Mouse (Mus musculus): ENCODE results near the gene Olfr130.

Gene Olfr130

DNA sequence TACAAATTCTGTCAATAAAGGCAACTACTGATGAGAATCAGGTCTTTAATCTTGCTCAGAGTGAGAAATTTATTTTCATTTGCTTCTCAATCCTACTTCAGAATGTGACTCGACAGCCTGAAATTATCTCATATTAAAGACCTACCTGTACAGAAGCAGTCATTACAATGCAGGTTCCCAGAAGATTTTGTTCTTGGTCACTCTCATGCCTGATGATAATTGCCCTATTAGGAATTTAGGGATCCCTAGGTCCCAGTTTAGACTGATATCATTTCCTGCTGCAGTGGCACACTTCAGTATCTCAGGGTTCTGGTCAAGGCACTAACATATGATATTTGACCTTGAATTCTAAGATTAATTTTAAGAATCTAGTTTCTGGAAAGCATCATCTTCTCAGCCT lies at the start of gene Olfr130:
Olfr130 (plus strand) TSS at position 301 of the 400 bp plus-strand sequence.
- DNase-seq = no peak

DNA sequence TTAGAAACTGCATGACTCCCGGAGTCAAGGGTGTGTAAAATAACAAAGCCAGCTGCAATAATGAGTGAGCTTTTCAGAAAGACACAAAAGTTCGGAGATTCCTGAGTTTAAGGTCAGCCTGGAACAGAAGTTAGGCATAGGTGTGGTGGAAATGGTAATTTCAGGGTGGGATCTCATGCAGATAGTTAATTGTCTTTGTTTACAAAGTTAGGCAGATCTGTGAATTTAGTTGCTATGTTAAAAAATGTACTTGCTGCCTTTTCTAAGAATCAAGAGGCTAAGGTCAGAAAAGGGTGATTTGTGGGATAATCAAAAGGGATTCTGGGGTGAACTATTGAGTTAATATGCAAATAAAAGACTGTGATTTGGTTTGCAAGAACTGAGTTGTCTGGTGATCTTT lies 47.4 kb upstream of the Olfr130 start:
- no peak for DNase-seq

DNA sequence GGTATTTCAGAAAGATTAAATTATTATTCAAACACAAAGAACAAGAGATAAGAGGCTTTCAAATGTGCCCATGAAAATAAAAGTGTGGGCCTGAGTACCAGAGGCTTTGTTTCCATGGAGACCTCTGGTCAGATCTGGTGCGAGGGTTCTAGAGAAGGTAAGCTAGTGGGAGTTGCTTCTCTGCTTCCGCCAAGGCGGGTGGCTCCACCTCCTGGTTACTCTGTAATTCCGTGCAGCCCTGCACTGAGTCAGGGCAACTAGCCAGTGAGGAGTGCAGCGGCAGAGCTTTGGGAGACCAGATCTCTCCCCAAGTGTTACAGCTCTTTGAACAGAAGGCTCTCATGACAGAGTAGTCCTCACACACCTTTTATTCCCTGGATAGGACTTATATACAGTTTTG lies 37.4 kb upstream of the Olfr130 start:
- no peak for DNase-seq

DNA sequence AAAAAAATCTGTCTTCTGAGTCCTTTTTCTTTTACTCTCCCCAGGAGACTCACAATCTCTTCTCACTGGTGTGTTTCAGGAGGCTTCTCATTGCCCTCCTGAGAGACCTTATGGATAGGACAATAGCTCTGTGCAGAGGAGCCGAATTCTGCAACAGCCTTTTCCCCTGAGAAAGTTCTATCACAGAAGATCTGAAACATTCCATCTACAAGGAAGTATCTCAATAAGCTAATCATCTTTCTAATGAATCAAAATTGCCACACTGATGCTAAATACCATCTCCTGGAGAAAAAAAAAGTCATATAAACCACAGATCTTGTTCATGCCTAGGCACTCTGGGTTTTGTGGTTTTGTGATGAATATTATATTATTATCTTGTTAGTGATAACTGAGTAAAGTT lies 3.7 kb upstream of the Olfr130 start, which contains the start of gene Olfr129:
Olfr129 (minus strand) TSS at position 101 of the 400 bp plus-strand sequence.
- no peak for DNase-seq

DNA sequence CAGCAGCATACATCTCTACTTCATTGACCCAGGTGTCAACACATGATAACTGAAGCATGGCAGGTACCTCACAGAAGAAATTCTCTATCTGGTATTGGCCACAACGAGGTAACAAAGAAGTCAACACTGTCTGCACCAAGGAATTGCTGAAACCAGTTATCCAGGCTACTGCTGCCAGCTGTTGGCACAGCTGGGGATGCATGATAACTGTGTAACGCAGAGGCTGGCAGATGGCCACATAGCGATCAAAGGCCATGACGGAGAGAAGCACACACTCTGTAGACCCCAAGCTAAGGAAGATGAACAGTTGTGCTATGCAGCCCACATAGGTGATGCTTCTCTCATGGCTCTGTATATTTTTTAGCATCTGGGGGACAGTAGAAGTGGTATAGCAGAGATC lies 18.6 kb downstream of the Olfr130 start:
- no peak for DNase-seq

DNA sequence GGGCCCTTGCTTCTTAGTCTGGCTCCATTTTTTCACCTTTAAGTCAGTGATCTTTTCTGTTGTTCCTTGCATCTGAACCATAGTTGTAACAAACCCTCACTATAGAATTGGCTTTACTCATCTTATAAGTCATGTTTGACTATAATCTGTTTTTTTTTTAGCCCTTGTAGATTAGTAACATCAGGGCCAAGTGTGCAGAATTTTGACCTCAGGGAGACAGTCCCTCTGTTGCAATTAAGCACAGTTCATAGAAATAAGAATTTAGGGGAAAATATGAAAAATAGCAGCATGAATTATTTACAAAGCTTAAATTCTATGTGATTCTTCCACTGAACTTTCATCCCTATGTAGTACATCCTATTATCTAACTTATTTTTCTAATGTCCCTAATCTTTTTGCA lies 24.9 kb downstream of the Olfr130 start, which contains the start of gene Olfr131:
Olfr131 (minus strand) TSS at position 101 of the 400 bp plus-strand sequence.
- no peak for DNase-seq

Measured in right cerebral cortex, postnatal 25 days (tissue).